Mouse (Mus musculus) midbrain, embryonic 11.5 days (tissue): Measurements from ENCODE around the gene Zbtb32. TPM values are rescaled to one million over a fixed set of nuclear protein-coding genes. Genes with fewer than 3 reads are reported as not detected.

Experiments used
- ATAC-seq: fragments of 200-750 bp; cut with Nextera tagmentation; 2 replicates; pipeline ENCODE4 v1.8.0; 2017; ENCODE audit warnings: moderate TSS enrichment, moderate library complexity; ENCODE audit not compliant: low FRiP score
- DNase-seq: peaks from one replicate; pipeline ENCODE4 v3.0.0; 2015; ENCODE audit warnings: low spot score; ENCODE audit errors: missing footprints
- H3K27ac ChIP-seq: fragments of 300-500 bp; sonication (generic); 2 replicates; pipeline ENCODE4 v1.5.1; 2014; ENCODE audit warnings: low read depth, low read length
- H3K27me3 ChIP-seq: fragments of 300-500 bp; sonication (generic); 2 replicates; pipeline ENCODE4 v1.6.1; 2014; ENCODE audit warnings: mild to moderate bottlenecking, low read length, moderate library complexity, mixed read lengths; ENCODE audit not compliant: control insufficient read depth, insufficient read depth
- H3K36me3 ChIP-seq: fragments of 300-500 bp; sonication (generic); 2 replicates; pipeline ENCODE4 v1.6.1; 2014; ENCODE audit warnings: mild to moderate bottlenecking, low read length, moderate library complexity, mixed read lengths; ENCODE audit not compliant: control insufficient read depth, insufficient read depth
- H3K4me1 ChIP-seq: fragments of 300-500 bp; sonication (generic); 2 replicates; pipeline ENCODE4 v1.6.1; 2014; ENCODE audit warnings: low read length; ENCODE audit not compliant: control insufficient read depth, insufficient read depth
- H3K4me2 ChIP-seq: fragments of 300-500 bp; sonication (generic); 2 replicates; pipeline ENCODE4 v1.6.1; 2014; ENCODE audit warnings: mild to moderate bottlenecking, moderate library complexity
- H3K4me3 ChIP-seq: fragments of 300-500 bp; sonication (generic); 2 replicates; pipeline ENCODE4 v1.5.1; 2014; ENCODE audit warnings: low read depth, low read length
- H3K9ac ChIP-seq: fragments of 300-500 bp; sonication (generic); 2 replicates; pipeline ENCODE4 v1.6.1; 2014; ENCODE audit warnings: low read length
- H3K9me3 ChIP-seq: fragments of 300-500 bp; sonication (generic); 2 replicates; pipeline ENCODE4 v1.6.1; 2016; ENCODE audit warnings: low read length; ENCODE audit not compliant: control insufficient read depth
- WGBS: fragments of 180-500 bp; shearing (Covaris S2); extraction: QIAGEN DNeasy Blood & Tissue Kit; methylation state at CpG from one replicate; pipeline ENCODE4 v1.1.7; 2014; 5-methylcytosine and 5-hydroxymethylcytosine counted together
- polyA plus RNA-seq: library from polyadenylated mRNA; unstranded; fragments of >200 nt; fragmentation: Nextera tagmentation; extraction: Ambion mirVana; gene quantifications from 2 replicates; pipeline ENCODE4 v1.2.1, GENCODE M21; 2014

The Zbtb32 gene
- polyA plus RNA-seq, 1 experiment from 2014 or later, result 0.25 TPM

- no peaks in the 10 kb centered on the region for H3K36me3 ChIP-seq
- no peaks in the 10 kb centered on the region for H3K27me3 ChIP-seq
- ATAC-seq (no peak), DNase-seq (peak; percentile 12)
- peaks cover 5% of the 10 kb centered on the region; the same call in 1 of the 2 replicates for H3K4me1 ChIP-seq
- no peak overlapping the region for H3K4me2 ChIP-seq
- no peak overlapping the region for H3K27ac ChIP-seq
- no peaks in the 10 kb centered on the region for H3K9me3 ChIP-seq
- 73% methylated on average over 4 of the region's 4 CpGs for WGBS
- H3K4me3 ChIP-seq, result no peak overlapping the region
- H3K9ac ChIP-seq, result no peak overlapping the region
These were observed 4.1 kb downstream of the Zbtb32 start for GRCm38 (mm10) chr7:30594510-30595024.

- DNase-seq, result peak; percentile 26
- H3K27me3 ChIP-seq, result no peaks in the 10 kb centered on the region
- peaks cover 5% of the 10 kb centered on the region; the same call in 1 of the 2 replicates for H3K4me1 ChIP-seq
- WGBS, result 79% methylated on average over 10 of the region's 10 CpGs
- no peaks in the 10 kb centered on the region for H3K9me3 ChIP-seq
- H3K4me3 ChIP-seq, result no peak overlapping the region
- no peaks in the 10 kb centered on the region for H3K36me3 ChIP-seq
- no peak overlapping the region for H3K9ac ChIP-seq
- H3K27ac ChIP-seq, result no peak overlapping the region
- H3K4me2 ChIP-seq, result no peak overlapping the region
- no peak for ATAC-seq
These were observed 4.9 kb downstream of the Zbtb32 start for GRCm38 (mm10) chr7:30593579-30594509.

- DNase-seq (peak; percentile 62), ATAC-seq (no peak)
- H3K9me3 ChIP-seq, result no peaks in the 10 kb centered on the region
- H3K4me1 ChIP-seq, result peaks cover 5% of the 10 kb centered on the region; the same call in 1 of the 2 replicates
- H3K4me3 ChIP-seq, result no peak overlapping the region
- H3K4me2 ChIP-seq, result no peak overlapping the region
- H3K36me3 ChIP-seq, result no peaks in the 10 kb centered on the region
- H3K27ac ChIP-seq, result no peak overlapping the region
- H3K27me3 ChIP-seq, result no peaks in the 10 kb centered on the region
- WGBS, result 65% methylated on average over 5 of the region's 5 CpGs
- no peak overlapping the region for H3K9ac ChIP-seq
These were observed 5.8 kb downstream of the Zbtb32 start for GRCm38 (mm10) chr7:30592772-30593423.

GRCm38 (mm10) chr7:30591605-30591951 is 7.1 kb downstream of the Zbtb32 start:
- Histone ChIP-seq H3K36me3 (peaks cover 1% of the 10 kb centered on the region; the same call in 1 of the 2 replicates), H3K9ac (no peak overlapping the region), H3K27ac (no peak overlapping the region), H3K4me3 (no peak overlapping the region), H3K9me3 (no peaks in the 10 kb centered on the region), H3K27me3 (no peaks in the 10 kb centered on the region), H3K4me1 (peaks cover 17% of the 10 kb centered on the region), H3K4me2 (no peak overlapping the region)
- ATAC-seq (no peak), DNase-seq (no peak)
- WGBS, result 39% methylated on average over 4 of the region's 4 CpGs

- H3K36me3 ChIP-seq, result peaks cover 6% of the 10 kb centered on the region; the same call in 1 of the 2 replicates
- ATAC-seq (no peak), DNase-seq (no peak)
- no peak overlapping the region for H3K4me3 ChIP-seq
- H3K9ac ChIP-seq, result no peak overlapping the region
- no peaks in the 10 kb centered on the region for H3K27me3 ChIP-seq
- H3K9me3 ChIP-seq, result no peaks in the 10 kb centered on the region
- 87% methylated on average over 9 of the region's 9 CpGs for WGBS
- no peak overlapping the region for H3K27ac ChIP-seq
- peaks cover 17% of the 10 kb centered on the region for H3K4me1 ChIP-seq
- no peak overlapping the region for H3K4me2 ChIP-seq
These were observed 7.6 kb downstream of the Zbtb32 start for GRCm38 (mm10) chr7:30590927-30591604.

GRCm38 (mm10) chr7:30589435-30590301 is 9.0 kb downstream of the Zbtb32 start:
- Histone ChIP-seq H3K4me1 (peaks cover 17% of the 10 kb centered on the region), H3K27me3 (no peaks in the 10 kb centered on the region), H3K9me3 (no peaks in the 10 kb centered on the region), H3K27ac (peak overlapping the region; percentile 81), H3K36me3 (peaks cover 12% of the 10 kb centered on the region; the same call in 1 of the 2 replicates), H3K9ac (peak overlapping the region; percentile 71), H3K4me3 (peak overlapping the region; percentile 96), H3K4me2 (peak overlapping the region; percentile 77)
- DNase-seq (peak; percentile 99), ATAC-seq (peak; percentile 64)
- 33% methylated on average over 39 of the region's 40 CpGs for WGBS

GRCm38 (mm10) chr7:30588676-30589434 is 9.9 kb downstream of the Zbtb32 start, which contains the start of gene Kmt2b:
TSS of gene Kmt2b (minus strand) at chr7:30588726.
- peak; percentile 99 for DNase-seq
- under 1% methylated on average over 54 of the region's 68 CpGs for WGBS

More at GRCm38 (mm10) chr7:30588676-30589434, 9.9 kb downstream of the Zbtb32 start, which contains the start of gene Kmt2b:
- Histone ChIP-seq H3K9ac (peak within 1 kb of the TSS; percentile 97), H3K27me3 (no peaks in the 10 kb centered on the region), H3K36me3 (peaks cover 15% of the 10 kb centered on the region; the same call in 1 of the 2 replicates), H3K4me1 (peaks cover 17% of the 10 kb centered on the region), H3K9me3 (no peaks in the 10 kb centered on the region), H3K27ac (peak within 1 kb of the TSS; percentile 81), H3K4me3 (peak within 1 kb of the TSS; percentile 96), H3K4me2 (peak within 1 kb of the TSS; percentile 86)
- peak; percentile 97 for ATAC-seq
